Mouse (Mus musculus) CH12F3 (cell line): ENCODE data around the gene Krtcap2.

ENCODE experiments used
- in situ Hi-C: fragments of 300-500 bp; cut with MboI; formaldehyde crosslinking; loops from 2 replicates; pipeline ENCODE4 v1.14.3; 2020; ENCODE audit warnings: low sequenced_read_pairs

Gene Krtcap2

DNA sequence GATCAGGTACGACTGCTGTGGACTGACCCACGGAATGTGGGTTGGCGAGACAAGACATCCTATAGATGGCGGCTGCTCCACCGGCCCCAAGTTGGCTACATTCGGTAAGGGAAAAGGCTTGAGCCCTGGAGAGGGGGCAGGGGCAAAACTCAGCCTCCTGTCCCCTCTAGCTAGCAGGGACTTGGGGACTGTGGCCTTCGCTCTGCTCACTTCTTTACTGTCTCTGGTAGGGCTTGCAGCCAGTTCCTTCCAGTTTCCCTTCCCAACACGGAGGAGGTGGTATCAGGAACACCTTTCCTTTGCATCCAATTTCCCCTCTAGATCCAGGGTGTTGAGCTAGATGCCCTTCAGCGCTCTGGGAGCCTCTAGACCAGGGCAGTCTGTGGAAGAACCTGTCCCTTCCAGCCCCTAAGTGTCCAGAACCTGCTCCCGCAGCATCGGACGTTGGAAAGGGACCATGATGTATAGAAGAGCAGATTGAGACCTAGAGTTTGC is 20.4 kb upstream of the Krtcap2 start:
- in situ Hi-C loops, result no loop called here

DNA sequence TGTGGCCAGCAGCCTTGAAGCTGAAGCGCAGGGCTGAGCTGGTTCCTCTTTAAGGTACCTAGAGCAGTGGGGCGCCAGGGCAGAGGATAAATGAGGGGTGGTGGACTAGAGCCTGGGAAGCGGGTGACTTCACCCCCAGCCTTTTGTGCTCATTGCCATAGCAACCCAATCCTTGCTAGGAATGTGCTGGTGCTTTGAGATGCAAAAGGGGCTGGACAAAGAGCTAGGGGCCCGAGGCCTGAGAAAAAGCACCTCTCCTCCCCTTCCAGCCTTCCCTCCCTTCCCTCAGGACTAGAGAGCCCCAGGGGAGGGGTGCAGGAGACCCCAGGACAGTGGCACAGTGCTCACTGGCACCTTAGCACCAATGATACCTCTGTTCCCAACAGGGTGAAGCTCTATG is 19.8 kb upstream of the Krtcap2 start:
- in situ Hi-C loops, result no loop called here

DNA sequence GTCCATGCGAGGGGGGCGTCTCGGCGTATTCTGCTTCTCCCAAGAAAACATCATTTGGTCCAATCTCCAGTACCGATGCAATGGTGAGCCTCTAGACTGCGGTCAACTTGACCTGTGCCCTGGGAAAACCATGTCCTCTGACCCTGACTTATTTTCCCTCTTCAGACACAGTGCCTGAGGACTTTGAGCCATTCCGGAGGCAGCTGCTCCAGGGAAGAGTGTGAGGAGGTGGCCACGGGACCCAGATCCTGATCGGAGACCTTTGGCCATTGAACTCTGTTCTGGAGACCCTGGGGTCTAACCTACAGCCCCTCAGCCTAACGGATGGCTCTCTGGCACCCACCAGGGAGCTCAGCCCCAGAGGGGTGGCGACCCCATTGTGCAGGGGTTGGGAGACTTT is 19.4 kb upstream of the Krtcap2 start:
- in situ Hi-C loops, result no loop called here

DNA sequence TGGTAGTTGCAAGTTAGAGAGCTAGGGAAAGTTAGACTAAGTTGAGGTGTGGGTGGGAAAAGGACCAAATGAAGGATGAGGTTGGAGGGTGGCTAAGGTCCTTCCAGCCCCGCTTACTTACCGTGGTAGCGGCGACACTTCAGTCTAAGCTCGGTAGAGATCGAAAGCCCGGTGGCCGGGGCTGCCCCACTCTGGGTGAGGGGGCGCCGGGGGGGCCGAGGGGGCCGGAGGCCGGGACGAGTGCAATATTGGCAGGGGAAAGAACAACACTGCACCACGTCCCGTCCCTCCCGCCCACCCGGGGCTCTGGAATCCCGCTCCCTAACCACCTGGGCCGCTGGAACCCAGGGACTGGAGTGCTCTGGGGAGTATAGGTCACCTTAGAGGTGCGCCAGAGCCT is 18.9 kb upstream of the Krtcap2 start, which contains the start of gene Mtx1:
TSS of gene Mtx1 (minus strand) at position 189 of the 400 bp plus-strand sequence.
- in situ Hi-C loops, result no loop called here

DNA sequence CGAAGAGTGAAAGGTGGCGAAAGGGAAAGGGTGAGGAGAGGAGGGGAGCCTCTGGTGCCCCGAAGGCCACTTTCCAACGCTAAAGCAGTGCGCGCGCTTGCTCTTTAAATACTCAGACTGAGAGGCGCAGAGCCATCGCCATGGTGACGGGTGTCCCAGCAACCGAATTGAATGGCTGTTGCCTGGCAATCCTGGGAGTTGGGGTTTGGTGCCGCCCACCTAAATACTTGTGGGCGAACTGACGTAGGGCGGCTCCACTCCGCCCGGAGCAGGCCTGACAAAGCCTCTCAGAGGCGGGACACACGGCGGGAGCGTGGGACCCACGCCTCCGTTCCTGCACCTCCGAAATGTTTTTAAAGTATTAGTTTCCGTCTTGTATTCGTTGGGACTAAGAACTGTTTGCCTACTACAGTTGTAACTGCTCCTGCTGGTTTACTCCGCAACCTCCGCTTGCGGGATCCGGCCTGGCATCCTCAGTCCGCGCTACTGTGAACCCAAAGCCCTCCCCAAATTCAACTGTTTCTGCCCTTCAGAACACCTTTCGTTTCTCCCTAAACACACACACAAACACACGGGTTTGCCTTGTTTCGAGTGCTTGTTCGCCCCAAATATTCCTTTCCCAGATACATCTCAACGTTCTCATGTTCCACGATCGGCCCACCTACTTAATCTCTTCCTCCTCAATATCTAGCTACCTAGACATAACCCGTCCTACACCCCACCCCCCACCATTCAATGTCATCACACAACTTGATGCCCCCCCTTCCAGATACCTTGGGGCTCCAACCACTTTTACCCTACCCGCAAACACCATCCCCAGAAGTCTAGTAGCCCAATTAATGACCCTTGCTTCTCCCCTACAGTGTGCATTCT is 18.2 kb upstream of the Krtcap2 start:
- in situ Hi-C loops, result no loop called here

DNA sequence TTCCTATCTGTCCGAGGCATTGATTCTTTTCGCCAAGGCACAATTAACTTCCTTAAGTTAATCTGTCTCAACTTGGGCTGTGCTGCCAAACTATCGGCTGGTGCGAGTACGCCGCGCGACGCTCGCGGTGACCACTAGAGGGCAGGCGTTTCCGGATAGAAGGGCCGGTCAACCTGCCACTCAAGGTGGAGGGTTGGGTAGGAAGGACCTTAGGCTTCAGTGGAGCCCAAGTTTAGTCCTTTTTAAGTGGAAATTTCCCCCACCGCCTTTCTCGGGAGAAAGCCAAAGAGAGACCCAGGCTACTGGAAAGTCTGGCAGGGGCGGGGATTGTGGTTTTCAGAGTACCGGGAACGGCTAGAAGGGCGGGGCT is 17.6 kb upstream of the Krtcap2 start:
- in situ Hi-C loops, result no loop called here

DNA sequence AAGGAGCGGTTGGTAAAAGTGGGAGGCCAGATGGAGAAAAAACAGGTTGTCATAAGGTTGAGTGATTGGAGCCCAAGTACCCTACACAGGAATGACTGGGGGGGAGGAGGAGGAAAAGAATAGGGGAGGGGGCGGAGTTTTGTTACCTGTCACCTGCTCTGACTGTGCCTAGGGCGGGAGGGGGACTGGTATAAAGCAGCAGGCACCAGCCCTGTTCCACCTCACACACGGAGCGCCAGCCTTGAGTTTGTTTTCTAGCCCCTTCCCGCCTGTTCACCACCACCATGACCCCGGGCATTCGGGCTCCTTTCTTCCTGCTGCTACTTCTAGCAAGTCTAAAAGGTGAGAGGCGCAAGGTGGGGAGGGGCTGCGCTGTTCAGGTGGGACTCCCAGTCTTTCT is 16.9 kb upstream of the Krtcap2 start, which contains the start of gene Muc1:
TSS of gene Muc1 (plus strand) at position 222 of the 400 bp plus-strand sequence.
- in situ Hi-C loops, result no loop called here

DNA sequence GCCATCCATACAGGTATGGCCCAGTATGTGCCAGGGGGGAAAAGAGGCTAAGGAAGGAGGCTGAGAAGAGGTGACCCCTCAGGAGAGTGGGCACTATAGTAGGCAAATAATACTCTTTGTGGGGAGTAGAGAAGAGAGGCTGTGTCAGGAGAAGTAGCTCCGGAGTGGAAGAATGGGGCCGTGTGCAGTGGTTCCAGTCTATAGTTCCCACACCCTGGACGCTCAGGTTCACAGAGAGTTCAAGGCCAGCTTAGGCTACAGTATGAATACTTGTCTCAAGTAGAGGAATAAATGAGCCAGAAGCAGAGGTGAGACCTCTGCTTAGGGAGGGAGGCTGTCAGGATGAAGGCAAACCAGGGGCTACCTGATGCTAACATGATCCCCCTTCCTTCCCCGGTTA is 16.5 kb upstream of the Krtcap2 start:
- in situ Hi-C loops, result no loop called here

DNA sequence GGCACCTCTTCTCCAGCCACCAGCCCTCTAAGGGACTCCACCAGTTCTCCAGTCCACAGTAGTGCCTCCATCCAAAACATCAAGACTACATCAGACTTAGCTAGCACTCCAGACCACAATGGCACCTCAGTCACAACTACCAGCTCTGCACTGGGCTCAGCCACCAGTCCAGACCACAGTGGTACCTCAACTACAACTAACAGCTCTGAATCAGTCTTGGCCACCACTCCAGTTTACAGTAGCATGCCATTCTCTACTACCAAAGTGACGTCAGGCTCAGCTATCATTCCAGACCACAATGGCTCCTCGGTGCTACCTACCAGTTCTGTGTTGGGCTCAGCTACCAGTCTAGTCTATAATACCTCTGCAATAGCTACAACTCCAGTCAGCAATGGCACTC is 15.2 kb upstream of the Krtcap2 start:
- in situ Hi-C loops, result no loop called here

DNA sequence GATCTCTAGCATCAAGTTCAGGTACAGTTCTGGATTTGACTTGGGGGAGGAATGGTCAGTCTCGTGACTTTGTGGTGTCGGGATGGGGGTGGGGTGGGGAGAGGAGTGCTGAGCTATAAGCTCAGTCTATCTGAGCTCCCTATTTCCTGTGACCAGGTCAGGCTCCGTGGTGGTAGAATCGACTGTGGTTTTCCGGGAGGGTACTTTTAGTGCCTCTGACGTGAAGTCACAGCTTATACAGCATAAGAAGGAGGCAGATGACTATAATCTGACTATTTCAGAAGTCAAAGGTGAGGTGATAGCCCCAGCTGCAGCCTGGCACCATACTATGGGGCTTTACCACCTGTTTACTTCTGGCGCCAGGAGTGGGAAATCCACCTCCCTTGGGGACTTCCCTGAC is 14.4 kb upstream of the Krtcap2 start:
- in situ Hi-C loops, result no loop called here

DNA sequence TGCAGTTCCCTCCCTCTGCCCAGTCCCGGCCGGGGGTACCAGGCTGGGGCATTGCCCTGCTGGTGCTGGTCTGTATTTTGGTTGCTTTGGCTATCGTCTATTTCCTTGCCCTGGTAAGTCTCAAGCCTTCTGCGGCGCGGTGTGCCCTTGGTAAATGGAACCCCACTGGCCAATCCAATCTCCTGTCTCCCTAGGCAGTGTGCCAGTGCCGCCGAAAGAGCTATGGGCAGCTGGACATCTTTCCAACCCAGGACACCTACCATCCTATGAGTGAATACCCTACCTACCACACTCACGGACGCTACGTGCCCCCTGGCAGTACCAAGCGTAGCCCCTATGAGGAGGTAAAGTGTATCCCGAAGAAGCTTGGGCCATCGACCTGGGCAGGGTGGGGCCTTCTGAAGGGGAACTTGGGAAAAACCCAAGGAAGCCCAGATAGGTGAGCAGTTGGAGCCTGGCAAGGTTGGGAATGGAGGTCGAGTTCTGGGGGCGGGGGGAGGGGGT is 13.9 kb upstream of the Krtcap2 start:
- in situ Hi-C loops, result no loop called here

DNA sequence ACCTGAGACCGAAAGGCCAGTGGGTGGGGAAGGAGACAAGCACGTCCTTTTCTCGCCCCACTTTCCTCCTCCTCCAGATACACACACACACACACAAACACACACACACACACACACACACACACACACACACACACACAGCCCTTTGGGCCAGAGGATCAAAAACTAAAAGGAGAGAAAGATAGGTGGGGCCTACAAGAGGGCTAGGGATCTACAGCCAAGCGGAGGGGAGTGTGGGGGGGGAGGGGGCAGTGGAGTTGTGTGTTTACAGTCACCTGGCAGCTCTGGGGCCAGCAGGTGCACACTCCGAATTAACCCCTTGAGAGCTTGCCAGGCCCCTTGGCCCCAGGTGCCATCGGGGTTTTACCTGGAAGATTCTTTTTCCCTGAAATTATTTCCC is 13.2 kb upstream of the Krtcap2 start:
- in situ Hi-C loops, result no loop called here

DNA sequence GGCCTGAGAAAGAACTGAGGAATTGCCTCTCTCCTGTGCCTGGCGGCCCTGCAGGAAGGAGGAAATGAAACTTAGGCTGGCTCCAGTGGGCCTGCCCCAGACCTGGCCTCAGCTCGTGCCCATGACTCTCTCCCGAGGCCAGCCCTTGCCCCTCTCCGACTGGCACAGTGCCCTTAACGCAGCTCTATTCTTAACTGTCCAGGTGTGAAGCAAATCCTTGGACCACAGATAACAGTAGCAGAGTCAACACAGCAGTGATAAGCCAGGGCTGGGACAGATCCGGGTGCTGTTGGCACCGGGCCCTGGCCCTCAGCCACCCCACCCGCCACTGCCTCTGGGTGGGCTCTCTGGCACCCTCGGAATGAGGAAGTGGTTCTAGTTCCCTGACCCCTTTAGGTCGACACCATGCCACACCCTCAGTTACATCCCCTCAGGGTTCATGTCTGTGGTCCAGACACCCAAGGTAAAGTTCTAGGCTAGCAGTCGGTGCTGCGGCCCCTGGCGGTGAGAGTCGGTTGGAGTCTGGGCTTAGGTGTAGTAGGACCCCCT is 12.1 kb upstream of the Krtcap2 start:
- in situ Hi-C loops, result no loop called here

DNA sequence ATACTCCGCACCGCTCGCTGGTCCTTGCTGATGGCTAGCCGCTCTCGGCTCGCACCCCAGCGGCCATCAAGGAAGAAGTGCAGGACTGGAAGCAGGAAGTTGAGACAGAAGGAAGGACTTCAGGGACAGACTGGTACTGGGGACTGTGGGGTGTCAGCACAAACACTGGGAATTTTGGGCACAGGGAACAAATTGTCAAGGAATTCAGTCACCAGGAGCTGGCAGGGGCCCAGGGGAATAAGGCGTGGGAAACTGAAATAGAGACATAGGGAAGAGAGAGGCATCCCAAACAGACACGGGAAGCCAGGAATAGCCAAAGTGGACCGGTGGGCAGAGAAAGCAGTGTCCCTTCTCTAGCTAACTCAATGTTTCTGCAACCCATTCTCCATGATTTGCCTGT is 9.2 kb upstream of the Krtcap2 start:
- in situ Hi-C loops, result no loop called here

DNA sequence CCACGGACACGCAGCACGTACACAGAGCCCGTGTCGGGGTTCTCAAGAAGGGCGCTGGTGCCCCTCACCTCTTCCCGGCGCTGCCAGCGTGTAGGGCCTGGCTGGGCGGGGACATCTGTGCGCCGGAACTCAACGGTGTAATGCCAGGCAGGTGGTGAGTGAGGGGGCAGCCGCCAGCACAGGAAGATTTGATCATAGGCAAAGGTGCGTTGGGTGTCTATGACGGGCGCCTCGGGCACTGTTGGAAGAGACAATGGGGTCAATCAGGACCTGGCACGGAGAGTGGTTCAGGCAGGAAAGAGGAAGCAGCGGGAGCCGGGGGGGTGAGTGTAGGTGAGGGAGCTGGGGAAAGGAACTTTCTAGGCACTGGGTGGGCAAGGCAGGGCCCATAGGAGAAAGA is 8.1 kb upstream of the Krtcap2 start:
- in situ Hi-C loops, result no loop called here

DNA sequence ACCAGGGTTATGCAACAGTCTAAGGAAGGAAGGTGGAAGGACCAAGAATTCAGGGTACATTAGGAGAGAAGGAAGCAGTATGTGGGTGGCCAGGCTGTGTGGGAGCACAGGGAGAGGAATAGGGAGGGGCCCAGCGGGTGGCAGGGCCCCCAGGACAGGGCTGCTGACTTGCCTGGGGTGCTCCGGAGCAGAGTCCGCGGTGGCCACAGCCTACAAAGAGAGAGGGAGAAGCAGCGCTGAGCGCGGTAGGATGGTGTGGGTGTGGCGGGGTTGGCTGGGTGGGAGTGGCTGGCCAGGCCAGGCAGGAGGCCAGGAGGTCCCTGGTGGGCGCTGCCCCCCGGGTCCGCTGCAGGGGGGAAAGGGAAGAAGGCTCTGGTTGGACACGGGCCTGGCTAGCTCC is 7.3 kb upstream of the Krtcap2 start:
- in situ Hi-C loops, result no loop called here

DNA sequence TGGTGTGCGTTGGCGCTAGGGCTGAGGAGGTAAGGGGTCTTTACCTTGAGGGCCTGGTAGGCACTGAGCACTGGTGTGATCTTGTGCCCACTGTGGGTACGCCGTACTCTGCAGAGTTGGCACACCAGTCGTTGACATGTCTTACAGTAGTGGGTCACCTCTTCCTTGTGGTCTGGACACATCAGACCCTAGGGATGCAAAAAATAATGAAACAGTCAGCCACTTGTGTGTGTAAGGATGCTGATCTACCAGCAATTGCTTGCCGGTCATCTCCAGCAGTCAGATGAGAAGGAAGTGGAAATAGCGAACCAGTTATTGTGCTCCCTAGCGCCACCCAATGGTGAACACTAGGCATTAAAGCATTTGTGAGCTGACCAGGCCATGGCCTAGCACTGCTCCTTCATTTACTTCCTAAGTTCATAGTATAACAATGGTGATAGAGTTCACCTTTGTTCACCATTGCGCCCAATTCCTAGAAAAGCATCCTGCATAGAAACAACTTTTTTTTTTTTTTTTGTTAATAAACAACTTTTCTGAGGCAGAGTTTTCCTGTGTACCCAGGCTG is 3.4 kb upstream of the Krtcap2 start:
- in situ Hi-C loops, result no loop called here

DNA sequence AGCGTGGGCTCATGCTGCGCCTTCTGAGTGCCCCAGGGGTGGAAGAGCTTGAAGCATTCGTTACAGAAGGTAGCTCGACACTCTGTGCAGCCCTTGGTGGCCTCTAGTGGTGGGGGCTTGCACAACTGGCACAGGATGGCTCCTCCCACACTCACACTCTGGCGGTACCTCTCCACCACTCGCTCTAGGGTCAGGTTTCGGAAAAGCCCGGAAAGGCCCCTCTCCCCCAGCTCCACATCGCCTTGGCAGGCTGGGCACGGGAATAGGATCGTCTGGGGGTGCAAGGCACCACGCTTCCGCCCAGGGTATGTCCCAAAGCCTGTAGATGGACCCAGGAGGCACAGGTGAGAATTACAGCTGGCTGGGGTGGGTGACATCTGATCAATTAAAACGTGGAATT is 2.2 kb upstream of the Krtcap2 start:
- in situ Hi-C loops, result no loop called here

DNA sequence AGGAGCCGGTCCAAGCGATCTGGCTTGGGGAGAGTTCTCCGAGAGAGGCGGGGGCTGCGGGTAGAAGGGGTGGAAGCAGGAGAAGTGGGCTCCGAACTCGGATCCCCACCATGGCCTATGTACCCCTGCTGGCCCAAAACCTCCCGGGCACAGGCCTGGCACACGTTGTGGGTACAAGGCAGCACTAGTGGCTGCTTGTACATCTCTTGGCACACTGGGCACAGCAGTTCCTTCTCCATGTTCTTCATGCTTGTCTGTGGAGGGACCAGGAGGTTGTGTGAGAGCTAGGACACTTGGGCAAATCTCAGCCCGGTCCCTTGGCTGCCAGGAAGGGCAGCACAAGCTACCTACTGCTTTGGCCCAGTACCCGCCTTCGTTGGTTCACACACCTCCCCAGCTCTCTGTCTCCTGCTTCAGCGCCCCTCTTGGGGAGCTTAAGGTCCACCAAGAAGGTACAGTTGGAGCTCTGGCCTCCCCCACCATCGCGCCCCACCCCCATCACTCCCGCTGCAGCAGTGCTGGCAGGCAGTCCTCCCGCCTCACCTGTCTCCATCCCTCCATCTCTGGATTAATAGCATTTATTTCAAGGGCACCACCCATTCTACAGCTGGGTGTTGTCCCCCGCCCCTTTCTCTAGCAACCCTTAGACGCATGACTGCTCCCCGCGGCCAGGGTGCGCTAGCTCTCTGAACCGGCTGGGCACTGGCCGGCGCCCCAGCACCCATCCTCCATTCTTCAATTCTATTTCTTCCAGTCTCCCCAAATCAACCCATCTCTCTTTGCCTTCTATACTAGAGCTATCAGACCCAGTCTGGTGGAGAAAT is 1.4 kb upstream of the Krtcap2 start:
- in situ Hi-C loops, result no loop called here

DNA sequence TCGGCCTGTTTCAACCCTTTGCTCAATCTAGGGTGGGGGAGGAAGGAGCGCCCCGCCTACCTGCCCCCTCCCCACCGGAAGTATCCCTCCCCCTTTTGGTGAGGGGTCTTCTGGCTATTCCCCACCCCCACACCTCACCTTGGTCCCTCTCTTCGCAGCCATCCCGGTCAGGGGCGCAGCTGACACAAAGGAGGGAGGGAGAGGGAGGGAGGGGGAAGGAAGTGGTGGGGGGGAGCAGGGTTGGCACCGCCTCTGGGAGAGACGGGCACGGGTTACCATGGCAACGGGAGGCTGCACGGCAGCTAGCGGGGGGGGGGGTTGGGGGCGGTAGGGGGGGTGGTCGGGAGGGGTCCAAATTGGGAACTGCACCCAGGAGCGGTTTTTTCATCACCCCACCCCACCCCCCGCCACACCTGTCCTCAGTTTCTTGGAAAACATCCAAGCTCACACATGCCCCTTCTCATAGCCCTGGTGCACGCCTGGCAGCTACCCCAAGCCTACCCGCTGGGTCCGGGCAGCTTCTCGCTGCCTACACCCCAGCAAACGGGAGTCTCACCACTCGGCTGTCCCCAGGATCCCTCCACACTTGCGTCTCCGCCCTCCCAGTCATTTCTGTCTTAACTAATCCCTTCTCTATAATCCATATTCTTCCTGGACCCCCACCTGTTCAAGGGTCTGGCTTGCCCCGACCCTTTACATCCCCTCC is 631 bp upstream of the Krtcap2 start:
- in situ Hi-C loops, result loop anchor here (5.0 kb wide), 1 partner anchor 37 kb away; the partner anchor contains the start of gene Efna1
